In genomic region chr6:137541216-137542176, GRCm38 (mm10) we compare ENCODE assay signal across 9 mouse cellular contexts.
DNase-seq lines count a peak whose midpoint lies in the region; ATAC-seq and TF ChIP-seq lines count a peak whose summit lies in the region.
"Had no signal": no experiment of that assay in that cellular context is flagged by ENCODE, and none has a peak within 500 bp of the region (broad histone marks: within the 10 kb centered on the region; RNA-seq: fewer than 3 reads in every experiment).

No protein-coding gene starts in this region.

- WGBS in embryonic facial prominence, embryonic 11.5 days = 47% methylated on average over 17 of the region's 17 CpGs
- 23% methylated on average over 17 of the region's 17 CpGs for WGBS in liver, embryonic 16.5 days (ENCODE audit: insufficient replicate concordance)
- 43% methylated on average over 17 of the region's 17 CpGs for WGBS in stomach, postnatal 0 days

- no peak overlapping the region for H3K9ac ChIP-seq in embryonic facial prominence, embryonic 11.5 days (replicated peaks; ENCODE audit: low read length)
- no peak overlapping the region for H3K9ac ChIP-seq in liver, embryonic 16.5 days (ENCODE audit: low read depth, low read length)
- H3K9ac ChIP-seq in stomach, postnatal 0 days (ENCODE audit: low read length) = no peak overlapping the region
- H3K9ac ChIP-seq: limb, embryonic 12.5 days had no signal

- DNase-seq in lung, adult 18-20 months = peak; percentile 40 to 49
- DNase-seq in lung, postnatal 14 days = no peak
- DNase-seq in embryonic facial prominence, embryonic 11.5 days (ENCODE audit: low spot score) = no peak
- peak; percentile 31 for DNase-seq in stomach, postnatal 0 days (ENCODE audit: low spot score)
- no peak for DNase-seq in ovary, adult 18-20 months (ENCODE audit: low spot score)
- no peak for DNase-seq in urinary bladder, postnatal 10 days (ENCODE audit: low spot score)
- no peak for DNase-seq in heart, adult 9 months (ENCODE audit: low spot score in 2 of 2)

- TF ChIP-seq EP300 in stomach, postnatal 0 days (optimal IDR thresholded peaks at IDR 0.05) = no peak

- TF ChIP-seq CTCF in stomach, postnatal 0 days (IDR thresholded peaks at IDR 0.05; ENCODE audit: low read depth) = no peak

- H3K4me1 ChIP-seq in embryonic facial prominence, embryonic 11.5 days (ENCODE audit: control insufficient read depth, insufficient read depth, low read length) = no peaks in the 10 kb centered on the region
- H3K4me1 ChIP-seq in liver, embryonic 16.5 days (ENCODE audit: control insufficient read depth, low read depth, low read length) = peaks cover 2% of the 10 kb centered on the region
- no peaks in the 10 kb centered on the region; the same call in 1 of the 2 replicates for H3K4me1 ChIP-seq in stomach, postnatal 0 days (replicated peaks; ENCODE audit: control insufficient read depth, insufficient read depth)

- H3K4me2 ChIP-seq in embryonic facial prominence, embryonic 11.5 days (ENCODE audit: low read depth, low read length) = no peak overlapping the region
- peak overlapping the region; percentile 34 for H3K4me2 ChIP-seq in liver, embryonic 16.5 days (ENCODE audit: low read depth, low read length)
- no peak overlapping the region for H3K4me2 ChIP-seq in stomach, postnatal 0 days (replicated peaks; ENCODE audit: low read depth)

- no peak overlapping the region for H3K4me3 ChIP-seq in embryonic facial prominence, embryonic 11.5 days (ENCODE audit: low read depth, low read length)
- H3K4me3 ChIP-seq in liver, embryonic 16.5 days (ENCODE audit: low read depth, low read length) = no peak overlapping the region
- no peak overlapping the region for H3K4me3 ChIP-seq in stomach, postnatal 0 days (ENCODE audit: low read depth, low read length)
- H3K4me3 ChIP-seq: limb, embryonic 12.5 days had no signal

- H3K36me3 ChIP-seq in embryonic facial prominence, embryonic 11.5 days (replicated peaks; ENCODE audit: control insufficient read depth, insufficient read depth, low read depth, low read length) = no peaks in the 10 kb centered on the region
- H3K36me3 ChIP-seq in liver, embryonic 16.5 days (ENCODE audit: control insufficient read depth, insufficient read depth) = no peaks in the 10 kb centered on the region
- H3K36me3 ChIP-seq in stomach, postnatal 0 days (ENCODE audit: control insufficient read depth, insufficient read depth, low read length) = no peaks in the 10 kb centered on the region
- H3K36me3 ChIP-seq: limb, embryonic 12.5 days had no signal

- no peaks in the 10 kb centered on the region for H3K9me3 ChIP-seq in embryonic facial prominence, embryonic 11.5 days (replicated peaks; ENCODE audit: control insufficient read depth, low read length)
- H3K9me3 ChIP-seq in liver, embryonic 16.5 days (replicated peaks; ENCODE audit: control insufficient read depth, low read length) = no peaks in the 10 kb centered on the region
- no peaks in the 10 kb centered on the region for H3K9me3 ChIP-seq in stomach, postnatal 0 days (ENCODE audit: control insufficient read depth, low read length)
- H3K9me3 ChIP-seq: limb, embryonic 12.5 days had no signal

- no peaks in the 10 kb centered on the region for H3K27me3 ChIP-seq in embryonic facial prominence, embryonic 11.5 days (ENCODE audit: control insufficient read depth, insufficient read depth, low read length)
- H3K27me3 ChIP-seq in liver, embryonic 16.5 days (ENCODE audit: control insufficient read depth, insufficient read depth, low read depth, low read length) = no peaks in the 10 kb centered on the region
- no peaks in the 10 kb centered on the region for H3K27me3 ChIP-seq in stomach, postnatal 0 days (ENCODE audit: control insufficient read depth, insufficient read depth, low read length)
- H3K27me3 ChIP-seq: limb, embryonic 12.5 days had no signal

- H3K27ac ChIP-seq in embryonic facial prominence, embryonic 11.5 days (replicated peaks; ENCODE audit: low read depth, low read length) = no peak overlapping the region
- H3K27ac ChIP-seq in liver, embryonic 16.5 days (ENCODE audit: low read length) = no peak overlapping the region
- H3K27ac ChIP-seq in stomach, postnatal 0 days (replicated peaks) = peak overlapping the region; percentile 84
- H3K27ac ChIP-seq: limb, embryonic 12.5 days had no signal

- 0 out of 2 replicates have a peak, but pooled peaks have one; percentile 36 for ATAC-seq in embryonic facial prominence, embryonic 11.5 days (replicated peaks; ENCODE audit: insufficient number of reproducible peaks, low FRiP score, low TSS enrichment, low read depth)
- 0 out of 2 replicates have a peak, but pooled peaks have one; percentile 35 for ATAC-seq in liver, embryonic 16.5 days (ENCODE audit: low read depth)
- peak; percentile 48 for ATAC-seq in stomach, postnatal 0 days (ENCODE audit: low FRiP score, low TSS enrichment)

Comparison
In these comparisons a context has a peak if more than half of its experiments do, and no peak if none do; other contexts are left out.
1. DNase-seq: peak in lung, adult 18-20 months (2 of 2) and stomach, postnatal 0 days (single experiment); none in lung, postnatal 14 days (single experiment), embryonic facial prominence, embryonic 11.5 days (single experiment), ovary, adult 18-20 months (single experiment), urinary bladder, postnatal 10 days (single experiment) and heart, adult 9 months (0 of 2).
2. Peak in every context shown above with its lines, with median percentiles within 50 percentile points of each other: ATAC-seq.